Mouse (Mus musculus) lung, postnatal 0 days (tissue): Measurements from ENCODE around the gene Nrl.

Source experiments
- CTCF ChIP-seq: IDR thresholded peaks from 2 replicates; pipeline ENCODE4 v1.5.1; 2016; ENCODE audit warnings: antibody characterized with exemption, mild to moderate bottlenecking
- EP300 ChIP-seq: IDR thresholded peaks from 2 replicates; pipeline ENCODE4 v1.6.1; 2016; ENCODE audit warnings: antibody characterized with exemption, mild to moderate bottlenecking, control low read depth

DNA sequence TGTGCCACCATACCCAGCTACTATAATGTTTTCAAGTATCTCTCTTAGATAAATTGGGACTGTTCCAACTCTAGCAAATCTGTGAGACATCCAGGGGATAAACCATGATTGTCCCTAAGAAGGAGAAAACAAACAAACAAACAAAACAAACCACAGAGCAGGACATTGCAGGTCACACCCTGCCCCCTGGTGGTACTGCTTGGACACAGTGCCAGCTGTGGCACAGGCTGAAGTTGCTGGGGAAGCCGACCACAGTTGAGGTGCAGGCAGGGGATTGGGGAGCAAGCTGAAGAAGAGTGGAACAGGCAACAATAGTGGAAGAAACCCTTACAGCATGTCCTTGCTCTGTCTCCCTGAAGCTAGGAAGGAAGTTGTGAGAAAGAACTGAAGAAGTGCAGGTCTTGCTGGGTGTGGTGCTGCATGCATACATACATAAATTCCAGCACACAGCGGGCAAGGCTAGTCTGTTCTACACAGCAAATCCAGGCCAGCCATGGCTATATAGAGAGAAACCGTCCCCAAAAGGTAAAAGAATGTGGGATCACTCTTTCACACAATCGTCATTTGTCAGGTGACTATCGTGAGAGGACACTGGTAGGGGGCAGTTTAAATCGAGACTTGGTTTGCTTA is 11.4 kb upstream of the Nrl start:
- peak; percentile 87 for TF ChIP-seq CTCF
- TF ChIP-seq EP300, result no peak
